ENCODE assay signal across 18 mouse cellular contexts in genomic region chr13:30792308-30792707, GRCm38 (mm10). TPM values are rescaled to one million over a fixed set of nuclear protein-coding genes. Genes with fewer than 3 reads are reported as not detected.
DNase-seq lines count a peak whose midpoint lies in the region; ATAC-seq lines count a peak whose summit lies in the region.
"Had no signal": no experiment of that assay in that cellular context is flagged by ENCODE, and none has a peak within 500 bp of the region (broad histone marks: within the 10 kb centered on the region; RNA-seq: fewer than 3 reads in every experiment).

No protein-coding gene starts in this region.

- no peak for ATAC-seq in intestine, embryonic 14.5 days (replicated peaks; ENCODE audit: low FRiP score, low TSS enrichment, low read depth)
- no peak for ATAC-seq in intestine, embryonic 16.5 days
- ATAC-seq in cerebellum, adult (ENCODE audit: insufficient number of reproducible peaks, low FRiP score, low TSS enrichment), result no peak
- ATAC-seq: intestine, embryonic 15.5 days; midbrain, embryonic 15.5 days had no signal

- peak; percentile 38 for DNase-seq in intestine, embryonic 14.5 days (ENCODE audit: low spot score)
- peak; percentile 81 for DNase-seq in CD4-positive, CD25-positive, alpha-beta regulatory T cell, adult 2 months (ENCODE audit: low read depth, low spot score)
- peak; percentile 90 for DNase-seq in induced T-regulatory cell, adult 2 months (ENCODE audit: low read depth)
- peak; percentile 70 for DNase-seq in thymus, postnatal 0 days (ENCODE audit: low spot score)
- no peak for DNase-seq in frontal cortex, postnatal 10 days (ENCODE audit: low spot score in 2 of 2)
- no peak for DNase-seq in embryo, embryonic 9.5 days (ENCODE audit: extremely low spot score)
- DNase-seq: cerebellum, adult 9-11 months; gastrocnemius, postnatal 10 days; right cerebral cortex, postnatal 14 days had no signal

- H3K4me1 ChIP-seq in intestine, embryonic 14.5 days (replicated peaks; ENCODE audit: control insufficient read depth, insufficient read depth, low read length), result no peaks in the 10 kb centered on the region
- H3K4me1 ChIP-seq in intestine, embryonic 16.5 days (ENCODE audit: control insufficient read depth, insufficient read depth, low read length), result no peaks in the 10 kb centered on the region
- H3K4me1 ChIP-seq: intestine, embryonic 15.5 days; midbrain, embryonic 15.5 days; neural tube, embryonic 15.5 days had no signal

- H3K36me3 ChIP-seq in intestine, embryonic 14.5 days (ENCODE audit: control insufficient read depth, insufficient read depth, low read length), result no peaks in the 10 kb centered on the region
- H3K36me3 ChIP-seq in intestine, embryonic 16.5 days (ENCODE audit: control insufficient read depth, insufficient read depth, low read length), result no peaks in the 10 kb centered on the region
- H3K36me3 ChIP-seq: embryonic facial prominence, embryonic 15.5 days; heart, embryonic 15.5 days; intestine, embryonic 15.5 days; lung, embryonic 15.5 days; midbrain, embryonic 15.5 days; neural tube, embryonic 15.5 days had no signal

- no peak overlapping the region for H3K4me3 ChIP-seq in intestine, embryonic 14.5 days (ENCODE audit: low read depth, low read length)
- H3K4me3 ChIP-seq in intestine, embryonic 16.5 days (ENCODE audit: low read length), result no peak overlapping the region
- H3K4me3 ChIP-seq: embryonic facial prominence, embryonic 15.5 days; heart, embryonic 15.5 days; intestine, embryonic 15.5 days; left cerebral cortex, adult 2 months; lung, embryonic 15.5 days; midbrain, embryonic 15.5 days; neural tube, embryonic 15.5 days had no signal

- H3K9ac ChIP-seq in intestine, embryonic 14.5 days (ENCODE audit: low read length), result no peak overlapping the region
- H3K9ac ChIP-seq in intestine, embryonic 16.5 days (ENCODE audit: low read depth, low read length), result no peak overlapping the region
- H3K9ac ChIP-seq: embryonic facial prominence, embryonic 15.5 days; heart, embryonic 15.5 days; intestine, embryonic 15.5 days; lung, embryonic 15.5 days; midbrain, embryonic 15.5 days; neural tube, embryonic 15.5 days had no signal

- H3K27me3 ChIP-seq in intestine, embryonic 14.5 days (replicated peaks; ENCODE audit: control insufficient read depth, insufficient read depth, low read length), result no peaks in the 10 kb centered on the region
- no peaks in the 10 kb centered on the region for H3K27me3 ChIP-seq in intestine, embryonic 16.5 days (replicated peaks; ENCODE audit: control insufficient read depth, insufficient read depth, low read length)
- H3K27me3 ChIP-seq: embryonic facial prominence, embryonic 15.5 days; heart, embryonic 15.5 days; intestine, embryonic 15.5 days; lung, embryonic 15.5 days; midbrain, embryonic 15.5 days; neural tube, embryonic 15.5 days had no signal

- no peak overlapping the region for H3K27ac ChIP-seq in intestine, embryonic 14.5 days (ENCODE audit: low read depth)
- no peak overlapping the region for H3K27ac ChIP-seq in intestine, embryonic 16.5 days (ENCODE audit: low read length)
- H3K27ac ChIP-seq: embryonic facial prominence, embryonic 15.5 days; heart, embryonic 15.5 days; intestine, embryonic 15.5 days; left cerebral cortex, adult 2 months; lung, embryonic 15.5 days; midbrain, embryonic 15.5 days; neural tube, embryonic 15.5 days had no signal

- 63% methylated on average over 9 of the region's 9 CpGs for WGBS in intestine, embryonic 14.5 days
- 67% methylated on average over 9 of the region's 9 CpGs for WGBS in intestine, embryonic 16.5 days

- H3K4me2 ChIP-seq in intestine, embryonic 14.5 days (ENCODE audit: low read length), result no peak overlapping the region
- H3K4me2 ChIP-seq in intestine, embryonic 16.5 days (ENCODE audit: low read depth, low read length), result no peak overlapping the region
- H3K4me2 ChIP-seq: embryonic facial prominence, embryonic 15.5 days; heart, embryonic 15.5 days; intestine, embryonic 15.5 days; lung, embryonic 15.5 days; midbrain, embryonic 15.5 days; neural tube, embryonic 15.5 days had no signal

- H3K9me3 ChIP-seq in intestine, embryonic 14.5 days (ENCODE audit: control insufficient read depth, low read length), result no peaks in the 10 kb centered on the region
- no peaks in the 10 kb centered on the region for H3K9me3 ChIP-seq in intestine, embryonic 16.5 days (ENCODE audit: control insufficient read depth, low read length)
- H3K9me3 ChIP-seq: embryonic facial prominence, embryonic 15.5 days; heart, embryonic 15.5 days; intestine, embryonic 15.5 days; lung, embryonic 15.5 days; midbrain, embryonic 15.5 days; neural tube, embryonic 15.5 days had no signal

RNA-seq across cellular contexts. Expression of gene Irf4, which starts 43.3 kb away (rescaled TPM):
- polyA plus RNA-seq in intestine, embryonic 14.5 days (2014; fragmentation: Nextera tagmentation; extraction: Ambion mirVana), result 0.04 and 0.07 TPM in 2 replicates
- polyA plus RNA-seq in intestine, embryonic 16.5 days (2015; fragmentation: Nextera tagmentation; extraction: Ambion mirVana), result 0.06 and 0.09 TPM in 2 replicates
- polyA plus RNA-seq in thymus, postnatal 0 days (2015; fragmentation: Nextera tagmentation; extraction: Ambion mirVana), result 1.6 and 1.7 TPM in 2 replicates

Comparison
In these comparisons a context has a peak if more than half of its experiments do, and no peak if none do; other contexts are left out.
1. DNase-seq: peak in intestine, embryonic 14.5 days (single experiment), CD4-positive, CD25-positive, alpha-beta regulatory T cell, adult 2 months (single experiment), induced T-regulatory cell, adult 2 months (single experiment) and thymus, postnatal 0 days (single experiment); none in frontal cortex, postnatal 10 days (0 of 2) and embryo, embryonic 9.5 days (single experiment).